Mouse (Mus musculus): Measurements from ENCODE around the gene Olfr961. TPM values are rescaled to one million over a fixed set of nuclear protein-coding genes. Genes with fewer than 3 reads are reported as not detected.

Olfr961 gene
- total RNA-seq, 1 experiment: not detected

DNA sequence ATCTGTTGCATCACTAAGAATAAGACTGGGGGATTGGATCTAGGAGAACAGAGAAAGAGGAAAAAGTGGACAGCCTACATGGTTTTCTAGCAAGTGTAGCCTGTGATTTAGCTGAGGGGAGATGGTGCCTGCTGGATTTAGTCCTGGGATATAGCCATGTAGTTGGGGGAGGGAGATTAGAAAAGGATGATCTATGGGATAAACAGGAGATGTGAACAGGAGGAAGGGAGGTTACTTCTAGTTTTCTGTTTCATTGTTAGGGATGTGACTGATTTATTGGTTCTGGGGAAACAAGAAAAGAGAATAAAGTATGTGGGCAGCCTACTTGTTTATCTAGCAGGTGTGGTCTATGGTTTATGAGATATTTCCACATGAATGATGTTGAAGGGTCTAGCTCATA is 36.4 kb upstream of the Olfr961 start:
- H3K9me3 ChIP-seq (ENCODE audit: control insufficient read depth, insufficient read depth, low read depth, low read length): no peaks in the 10 kb centered on the region

GRCm38 (mm10) chr9:39610355-39610754 is 34.5 kb upstream of the Olfr961 start, which contains the start of gene Olfr148:
TSS of gene Olfr148 (plus strand) at chr9:39610655.
- Histone ChIP-seq H3K36me3 (ENCODE audit: control insufficient read depth, insufficient read depth, low read length, poor library complexity, severe bottlenecking) (no peaks in the 10 kb centered on the region), H3K4me3 (ENCODE audit: insufficient read depth in 1 of 2, low read depth in 1 of 2, low read length in 2 of 2, poor library complexity in 1 of 2, severe bottlenecking in 1 of 2) (no peak within 1 kb of the TSS), H3K9me3 (ENCODE audit: control insufficient read depth, insufficient read depth, low read depth, low read length) (no peaks in the 10 kb centered on the region), H3K4me1 (ENCODE audit: control insufficient read depth in 2 of 2, insufficient read depth in 2 of 2, low read length in 2 of 2, poor library complexity in 1 of 2) (no peaks in the 10 kb centered on the region), H3K9ac (ENCODE audit: insufficient read depth, low read depth, low read length, poor library complexity, severe bottlenecking) (no peak within 1 kb of the TSS), H3K27ac (ENCODE audit: insufficient read depth, low read depth, low read length, poor library complexity, severe bottlenecking) (no peak within 1 kb of the TSS)
- DNase-seq (ENCODE audit: low read depth, low spot score): no peak
- in situ Hi-C loops (cut with MboI; ENCODE audit: low sequenced_read_pairs in 2 of 2, unreplicated experiment in 2 of 2): no loop called here
- TF ChIP-seq CHD2 (IDR thresholded peaks at IDR 0.05; ENCODE audit: low read depth, low read length): no peak
- TF ChIP-seq ZC3H11A (IDR thresholded peaks at IDR 0.05; ENCODE audit: borderline replicate concordance, low read depth, low read length): no peak
- no peak for TF ChIP-seq ZNF384 (IDR thresholded peaks at IDR 0.05; ENCODE audit: low read depth, low read length)
- TF ChIP-seq HCFC1 (IDR thresholded peaks at IDR 0.05; ENCODE audit: borderline replicate concordance, insufficient read depth, low read length): no peak
- TF ChIP-seq MAFK (IDR thresholded peaks at IDR 0.05; ENCODE audit: insufficient read depth, low read depth, low read length): no peak

More for the DNA sequence above, 36.4 kb upstream of the Olfr961 start:
- in situ Hi-C loops (cut with MboI; ENCODE audit: low sequenced_read_pairs in 2 of 2, unreplicated experiment in 2 of 2): no loop called here
- no peak overlapping the region for H3K27ac ChIP-seq (ENCODE audit: insufficient read depth, low read depth, low read length, poor library complexity, severe bottlenecking)
- H3K4me3 ChIP-seq (ENCODE audit: insufficient read depth in 1 of 2, low read depth in 1 of 2, low read length in 2 of 2, poor library complexity in 1 of 2, severe bottlenecking in 1 of 2): no peak overlapping the region
- H3K36me3 ChIP-seq (ENCODE audit: control insufficient read depth, insufficient read depth, low read length, poor library complexity, severe bottlenecking): no peaks in the 10 kb centered on the region
- H3K4me1 ChIP-seq (ENCODE audit: control insufficient read depth in 2 of 2, insufficient read depth in 2 of 2, low read length in 2 of 2, poor library complexity in 1 of 2): peaks cover 0 to 2% of the 10 kb centered on the region in 2 experiments; a peak in 1 of 4 replicates
- DNase-seq (ENCODE audit: low read depth, low spot score): no peak
- TF ChIP-seq MAFK (IDR thresholded peaks at IDR 0.05; ENCODE audit: insufficient read depth, low read depth, low read length) (no peak), ZC3H11A (IDR thresholded peaks at IDR 0.05; ENCODE audit: borderline replicate concordance, low read depth, low read length) (no peak), HCFC1 (IDR thresholded peaks at IDR 0.05; ENCODE audit: borderline replicate concordance, insufficient read depth, low read length) (no peak), ZNF384 (IDR thresholded peaks at IDR 0.05; ENCODE audit: low read depth, low read length) (no peak), CHD2 (IDR thresholded peaks at IDR 0.05; ENCODE audit: low read depth, low read length) (no peak)
- no peak overlapping the region for H3K9ac ChIP-seq (ENCODE audit: insufficient read depth, low read depth, low read length, poor library complexity, severe bottlenecking)

DNA sequence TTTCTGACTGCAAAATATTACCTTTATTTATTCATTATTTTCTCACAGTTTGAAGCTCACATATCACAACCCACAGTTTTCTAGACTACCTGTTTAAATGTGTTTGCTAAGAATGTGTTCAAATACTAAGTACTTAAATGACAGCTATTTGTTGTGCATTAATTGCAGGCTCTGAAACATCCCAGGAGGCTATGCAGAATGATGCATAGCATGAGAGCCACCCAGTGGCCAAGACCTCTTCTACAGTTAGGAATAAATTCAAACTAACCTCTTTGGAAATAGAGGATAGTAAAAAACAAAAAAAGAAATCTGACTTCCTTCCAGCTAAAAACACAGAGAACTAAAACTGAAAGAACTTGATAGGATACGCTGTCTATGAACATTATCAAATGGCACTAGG is 32.9 kb upstream of the Olfr961 start:
- Histone ChIP-seq H3K27ac (ENCODE audit: insufficient read depth, low read depth, low read length, poor library complexity, severe bottlenecking) (no peak overlapping the region), H3K4me1 (ENCODE audit: control insufficient read depth in 2 of 2, insufficient read depth in 2 of 2, low read length in 2 of 2, poor library complexity in 1 of 2) (no peaks in the 10 kb centered on the region), H3K9me3 (ENCODE audit: control insufficient read depth, insufficient read depth, low read depth, low read length) (no peaks in the 10 kb centered on the region), H3K9ac (ENCODE audit: insufficient read depth, low read depth, low read length, poor library complexity, severe bottlenecking) (no peak overlapping the region), H3K4me3 (ENCODE audit: insufficient read depth in 1 of 2, low read depth in 1 of 2, low read length in 2 of 2, poor library complexity in 1 of 2, severe bottlenecking in 1 of 2) (no peak overlapping the region), H3K36me3 (ENCODE audit: control insufficient read depth, insufficient read depth, low read length, poor library complexity, severe bottlenecking) (no peaks in the 10 kb centered on the region)
- in situ Hi-C loops (cut with MboI; ENCODE audit: low sequenced_read_pairs in 2 of 2, unreplicated experiment in 2 of 2): no loop called here
- no peak for TF ChIP-seq ZNF384 (IDR thresholded peaks at IDR 0.05; ENCODE audit: low read depth, low read length)
- no peak for TF ChIP-seq CHD2 (IDR thresholded peaks at IDR 0.05; ENCODE audit: low read depth, low read length)
- TF ChIP-seq HCFC1 (IDR thresholded peaks at IDR 0.05; ENCODE audit: borderline replicate concordance, insufficient read depth, low read length): no peak
- TF ChIP-seq MAFK (IDR thresholded peaks at IDR 0.05; ENCODE audit: insufficient read depth, low read depth, low read length): no peak
- 0 out of 2 replicates have a peak, but pooled peaks have one; percentile 24 for TF ChIP-seq ZC3H11A (IDR thresholded peaks at IDR 0.05; ENCODE audit: borderline replicate concordance, low read depth, low read length)
- DNase-seq (ENCODE audit: low read depth, low spot score): no peak

- H3K4me1 ChIP-seq (ENCODE audit: control insufficient read depth in 2 of 2, insufficient read depth in 2 of 2, low read length in 2 of 2, poor library complexity in 1 of 2): no peaks in the 10 kb centered on the region
- H3K4me3 ChIP-seq (ENCODE audit: insufficient read depth in 1 of 2, low read depth in 1 of 2, low read length in 2 of 2, poor library complexity in 1 of 2, severe bottlenecking in 1 of 2): no peak within 1 kb of the TSS
- H3K9ac ChIP-seq (ENCODE audit: insufficient read depth, low read depth, low read length, poor library complexity, severe bottlenecking): no peak within 1 kb of the TSS
- no peak for DNase-seq (ENCODE audit: low read depth, low spot score)
- in situ Hi-C loops (cut with MboI; ENCODE audit: low sequenced_read_pairs in 2 of 2, unreplicated experiment in 2 of 2): no loop called here
- no peaks in the 10 kb centered on the region for H3K9me3 ChIP-seq (ENCODE audit: control insufficient read depth, insufficient read depth, low read depth, low read length)
- H3K27ac ChIP-seq (ENCODE audit: insufficient read depth, low read depth, low read length, poor library complexity, severe bottlenecking): no peak within 1 kb of the TSS
- TF ChIP-seq ZC3H11A (IDR thresholded peaks at IDR 0.05; ENCODE audit: borderline replicate concordance, low read depth, low read length): no peak
- TF ChIP-seq ZNF384 (IDR thresholded peaks at IDR 0.05; ENCODE audit: low read depth, low read length): no peak
- no peak for TF ChIP-seq MAFK (IDR thresholded peaks at IDR 0.05; ENCODE audit: insufficient read depth, low read depth, low read length)
- no peak for TF ChIP-seq CHD2 (IDR thresholded peaks at IDR 0.05; ENCODE audit: low read depth, low read length)
- no peak for TF ChIP-seq HCFC1 (IDR thresholded peaks at IDR 0.05; ENCODE audit: borderline replicate concordance, insufficient read depth, low read length)
- no peaks in the 10 kb centered on the region for H3K36me3 ChIP-seq (ENCODE audit: control insufficient read depth, insufficient read depth, low read length, poor library complexity, severe bottlenecking)
Measured at GRCm38 (mm10) chr9:39621073-39621472, 23.8 kb upstream of the Olfr961 start, which contains the start of gene Olfr960. TSS of gene Olfr960 (plus strand) at chr9:39621373.
